ENCODE assay signal across 10 mouse cellular contexts in genomic region chr12:29143297-29143696, GRCm38 (mm10).
DNase-seq lines count a peak whose midpoint lies in the region.
"Had no signal": no experiment of that assay in that cellular context is flagged by ENCODE, and none has a peak within 500 bp of the region (broad histone marks: within the 10 kb centered on the region; RNA-seq: fewer than 3 reads in every experiment).

No protein-coding gene starts in this region.

- intact Hi-C loops in left cerebral cortex, postnatal 4 days (cut with DNase I): no loop called here
- intact Hi-C loops in heart, postnatal 14 days (cut with DNase I): no loop called here

- peak; percentile 75 for DNase-seq in left cerebral cortex, adult 11 months (ENCODE audit: low spot score)
- no peak for DNase-seq in left cerebral cortex, postnatal 4 days
- DNase-seq in frontal cortex, adult 2 months (ENCODE audit: extremely low spot score in 1 of 2, low spot score in 1 of 2): peak; percentile 83 to 90
- DNase-seq in layer of hippocampus, postnatal 36 days: peak; percentile 70 to 72
- DNase-seq in right cerebral cortex, postnatal 25 days: peak; percentile 76
- no peak for DNase-seq in heart, postnatal 14 days
- no peak for DNase-seq in adipocyte (ENCODE audit: low spot score)
- no peak for DNase-seq in urinary bladder, postnatal 10 days (ENCODE audit: low spot score)
- DNase-seq: adrenal gland, postnatal 25 days; kidney, postnatal 36 days had no signal

Comparison
In these comparisons a context has a peak if more than half of its experiments do, and no peak if none do; other contexts are left out.
1. DNase-seq: peak in left cerebral cortex, adult 11 months (single experiment), frontal cortex, adult 2 months (2 of 2), layer of hippocampus, postnatal 36 days (2 of 2) and right cerebral cortex, postnatal 25 days (single experiment); none in left cerebral cortex, postnatal 4 days (single experiment), heart, postnatal 14 days (0 of 2), adipocyte (single experiment) and urinary bladder, postnatal 10 days (single experiment).